Mouse (Mus musculus): ENCODE results near the gene Foxn3. TPM values are rescaled to one million over a fixed set of nuclear protein-coding genes. Genes with fewer than 3 reads are reported as not detected.

Gene Foxn3
- polyA plus RNA-seq, 1 experiment from 2014 or later = 85.9 TPM

- H3K27me3 ChIP-seq (replicated peaks) = no peaks in the 10 kb centered on the region
- no peak overlapping the region for H3K4me3 ChIP-seq
- no peaks in the 10 kb centered on the region for H3K9me3 ChIP-seq
- H3K4me2 ChIP-seq = peak overlapping the region; percentile 29
- 0 out of 2 replicates have a peak overlapping the region, but pooled peaks have one; percentile 38 for H3K27ac ChIP-seq
- H3K36me3 ChIP-seq (replicated peaks) = no peaks in the 10 kb centered on the region
- peak; percentile 67; the same call in 1 of the 2 replicates for ATAC-seq (replicated peaks)
- 34% methylated on average over 10 of the region's 10 CpGs for WGBS
- no peak overlapping the region for H3K9ac ChIP-seq
- H3K4me1 ChIP-seq = peaks cover 10% of the 10 kb centered on the region
Measured at GRCm38 (mm10) chr12:99153664-99154063, 409.7 kb downstream of the Foxn3 start.

GRCm38 (mm10) chr12:99150126-99150525 lies 413.3 kb downstream of the Foxn3 start:
- 52% methylated on average over 4 of the region's 4 CpGs for WGBS
- H3K36me3 ChIP-seq (replicated peaks) = no peaks in the 10 kb centered on the region
- no peaks in the 10 kb centered on the region for H3K27me3 ChIP-seq (replicated peaks)
- H3K9ac ChIP-seq = no peak overlapping the region
- no peak overlapping the region for H3K4me2 ChIP-seq
- no peak overlapping the region for H3K27ac ChIP-seq
- H3K4me1 ChIP-seq = peaks cover 10% of the 10 kb centered on the region
- H3K4me3 ChIP-seq = no peak overlapping the region
- H3K9me3 ChIP-seq = no peaks in the 10 kb centered on the region
- no peak for ATAC-seq (replicated peaks)

GRCm38 (mm10) chr12:99149193-99149592 lies 414.2 kb downstream of the Foxn3 start:
- no peak for ATAC-seq (replicated peaks)
- 96% methylated on average over 6 of the region's 6 CpGs for WGBS
- no peaks in the 10 kb centered on the region for H3K36me3 ChIP-seq (replicated peaks)

More at GRCm38 (mm10) chr12:99149193-99149592, 414.2 kb downstream of the Foxn3 start:
- H3K4me3 ChIP-seq = no peak overlapping the region
- no peak overlapping the region for H3K27ac ChIP-seq
- no peaks in the 10 kb centered on the region for H3K27me3 ChIP-seq (replicated peaks)
- peaks cover 10% of the 10 kb centered on the region for H3K4me1 ChIP-seq
- no peak overlapping the region for H3K4me2 ChIP-seq
- H3K9ac ChIP-seq = no peak overlapping the region
- H3K9me3 ChIP-seq = no peaks in the 10 kb centered on the region
